Mouse (Mus musculus): ENCODE data around the gene Notch4. TPM values are rescaled to one million over a fixed set of nuclear protein-coding genes. Genes with fewer than 3 reads are reported as not detected.

Gene Notch4
- total RNA-seq, 1 experiment: 14.0 TPM

DNA sequence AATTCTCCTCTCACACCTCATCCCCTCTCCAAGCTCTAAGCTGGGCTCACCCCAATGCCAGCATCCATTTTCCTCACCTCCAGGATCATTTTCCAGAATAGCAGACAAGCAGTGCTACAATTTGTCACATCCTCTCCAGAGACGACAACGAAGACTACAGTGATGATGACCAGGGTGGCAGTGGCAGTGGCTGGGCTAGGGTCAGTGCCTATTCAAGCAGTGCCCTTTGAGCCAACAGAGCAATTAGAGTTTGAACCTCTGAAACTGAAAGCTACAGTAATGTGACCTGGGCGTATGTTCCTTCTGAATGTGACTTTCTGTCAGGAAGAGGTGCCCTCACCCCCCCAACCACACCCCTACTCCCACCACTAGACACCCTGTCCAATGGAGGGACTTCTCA, 14.9 kb upstream of the Notch4 start:
- no peaks in the 10 kb centered on the region for H3K9me3 ChIP-seq (ENCODE audit: control insufficient read depth, insufficient read depth, low read depth, low read length)
- no peak for DNase-seq (ENCODE audit: low read depth, low spot score)
- in situ Hi-C loops (cut with MboI; ENCODE audit: low sequenced_read_pairs in 2 of 2, unreplicated experiment in 2 of 2): no loop called here
- TF ChIP-seq MAFK (IDR thresholded peaks at IDR 0.05; ENCODE audit: insufficient read depth, low read depth, low read length): no peak
- TF ChIP-seq ZNF384 (IDR thresholded peaks at IDR 0.05; ENCODE audit: low read depth, low read length): no peak
- no peak for TF ChIP-seq HCFC1 (IDR thresholded peaks at IDR 0.05; ENCODE audit: borderline replicate concordance, insufficient read depth, low read length)
- TF ChIP-seq CHD2 (IDR thresholded peaks at IDR 0.05; ENCODE audit: low read depth, low read length): no peak
- H3K4me3 ChIP-seq (ENCODE audit: insufficient read depth in 1 of 2, low read depth in 1 of 2, low read length in 2 of 2, poor library complexity in 1 of 2, severe bottlenecking in 1 of 2): no peak overlapping the region
- no peak overlapping the region for H3K27ac ChIP-seq (ENCODE audit: insufficient read depth, low read depth, low read length, poor library complexity, severe bottlenecking)
- H3K9ac ChIP-seq (ENCODE audit: insufficient read depth, low read depth, low read length, poor library complexity, severe bottlenecking): no peak overlapping the region
- H3K36me3 ChIP-seq (ENCODE audit: control insufficient read depth, insufficient read depth, low read length, poor library complexity, severe bottlenecking): peaks cover 2% of the 10 kb centered on the region; the same call in 1 of the 2 replicates
- H3K4me1 ChIP-seq (ENCODE audit: control insufficient read depth in 2 of 2, insufficient read depth in 2 of 2, low read length in 2 of 2, poor library complexity in 1 of 2): no peaks in the 10 kb centered on the region

- DNase-seq (ENCODE audit: low read depth, low spot score): no peak
- Histone ChIP-seq H3K9me3 (ENCODE audit: control insufficient read depth, insufficient read depth, low read depth, low read length) (no peaks in the 10 kb centered on the region), H3K27ac (ENCODE audit: insufficient read depth, low read depth, low read length, poor library complexity, severe bottlenecking) (no peak overlapping the region), H3K36me3 (ENCODE audit: control insufficient read depth, insufficient read depth, low read length, poor library complexity, severe bottlenecking) (peaks cover 2% of the 10 kb centered on the region; the same call in 1 of the 2 replicates), H3K4me1 (ENCODE audit: control insufficient read depth in 2 of 2, insufficient read depth in 2 of 2, low read length in 2 of 2, poor library complexity in 1 of 2) (no peaks in the 10 kb centered on the region), H3K4me3 (ENCODE audit: insufficient read depth in 1 of 2, low read depth in 1 of 2, low read length in 2 of 2, poor library complexity in 1 of 2, severe bottlenecking in 1 of 2) (no peak overlapping the region), H3K9ac (ENCODE audit: insufficient read depth, low read depth, low read length, poor library complexity, severe bottlenecking) (no peak overlapping the region)
- no peak for TF ChIP-seq ZC3H11A (IDR thresholded peaks at IDR 0.05; ENCODE audit: borderline replicate concordance, low read depth, low read length)
- in situ Hi-C loops (cut with MboI; ENCODE audit: low sequenced_read_pairs in 2 of 2, unreplicated experiment in 2 of 2): no loop called here
Measured at GRCm38 (mm10) chr17:34549843-34550242, 14.2 kb upstream of the Notch4 start.

- H3K4me3 ChIP-seq (ENCODE audit: insufficient read depth in 1 of 2, low read depth in 1 of 2, low read length in 2 of 2, poor library complexity in 1 of 2, severe bottlenecking in 1 of 2): no peak overlapping the region
- H3K9ac ChIP-seq (ENCODE audit: insufficient read depth, low read depth, low read length, poor library complexity, severe bottlenecking): no peak overlapping the region
- no peaks in the 10 kb centered on the region for H3K9me3 ChIP-seq (ENCODE audit: control insufficient read depth, insufficient read depth, low read depth, low read length)
- TF ChIP-seq HCFC1 (IDR thresholded peaks at IDR 0.05; ENCODE audit: borderline replicate concordance, insufficient read depth, low read length) (no peak), MAFK (IDR thresholded peaks at IDR 0.05; ENCODE audit: insufficient read depth, low read depth, low read length) (no peak), ZNF384 (IDR thresholded peaks at IDR 0.05; ENCODE audit: low read depth, low read length) (no peak), CHD2 (IDR thresholded peaks at IDR 0.05; ENCODE audit: low read depth, low read length) (no peak), ZC3H11A (IDR thresholded peaks at IDR 0.05; ENCODE audit: borderline replicate concordance, low read depth, low read length) (no peak)
- in situ Hi-C loops (cut with MboI; ENCODE audit: low sequenced_read_pairs in 2 of 2, unreplicated experiment in 2 of 2): no loop called here
- no peak overlapping the region for H3K27ac ChIP-seq (ENCODE audit: insufficient read depth, low read depth, low read length, poor library complexity, severe bottlenecking)
- peaks cover 0 to 2% of the 10 kb centered on the region in 2 experiments; a peak in 1 of 4 replicates for H3K4me1 ChIP-seq (ENCODE audit: control insufficient read depth in 2 of 2, insufficient read depth in 2 of 2, low read length in 2 of 2, poor library complexity in 1 of 2)
- DNase-seq (ENCODE audit: low read depth, low spot score): peak; percentile 65
- no peaks in the 10 kb centered on the region for H3K36me3 ChIP-seq (ENCODE audit: control insufficient read depth, insufficient read depth, low read length, poor library complexity, severe bottlenecking)
Measured at GRCm38 (mm10) chr17:34555483-34555882, 8.6 kb upstream of the Notch4 start.

- in situ Hi-C loops (cut with MboI; ENCODE audit: low sequenced_read_pairs in 2 of 2, unreplicated experiment in 2 of 2): no loop called here
- H3K4me3 ChIP-seq (ENCODE audit: insufficient read depth in 1 of 2, low read depth in 1 of 2, low read length in 2 of 2, poor library complexity in 1 of 2, severe bottlenecking in 1 of 2): no peak overlapping the region
- H3K27ac ChIP-seq (ENCODE audit: insufficient read depth, low read depth, low read length, poor library complexity, severe bottlenecking): no peak overlapping the region
- TF ChIP-seq ZC3H11A (IDR thresholded peaks at IDR 0.05; ENCODE audit: borderline replicate concordance, low read depth, low read length) (no peak), MAFK (IDR thresholded peaks at IDR 0.05; ENCODE audit: insufficient read depth, low read depth, low read length) (no peak), CHD2 (IDR thresholded peaks at IDR 0.05; ENCODE audit: low read depth, low read length) (no peak), ZNF384 (IDR thresholded peaks at IDR 0.05; ENCODE audit: low read depth, low read length) (no peak), HCFC1 (IDR thresholded peaks at IDR 0.05; ENCODE audit: borderline replicate concordance, insufficient read depth, low read length) (no peak)
- H3K9me3 ChIP-seq (ENCODE audit: control insufficient read depth, insufficient read depth, low read depth, low read length): no peaks in the 10 kb centered on the region
- no peak overlapping the region for H3K9ac ChIP-seq (ENCODE audit: insufficient read depth, low read depth, low read length, poor library complexity, severe bottlenecking)
- DNase-seq (ENCODE audit: low read depth, low spot score): no peak
- peaks cover 1 to 8% of the 10 kb centered on the region in 2 experiments for H3K4me1 ChIP-seq (ENCODE audit: control insufficient read depth in 2 of 2, insufficient read depth in 2 of 2, low read length in 2 of 2, poor library complexity in 1 of 2)
- no peaks in the 10 kb centered on the region for H3K36me3 ChIP-seq (ENCODE audit: control insufficient read depth, insufficient read depth, low read length, poor library complexity, severe bottlenecking)
Measured at GRCm38 (mm10) chr17:34556406-34556805, 7.7 kb upstream of the Notch4 start.

GRCm38 (mm10) chr17:34557411-34557810, 6.7 kb upstream of the Notch4 start:
- in situ Hi-C loops (cut with MboI; ENCODE audit: low sequenced_read_pairs in 2 of 2, unreplicated experiment in 2 of 2): no loop called here
- TF ChIP-seq ZC3H11A (IDR thresholded peaks at IDR 0.05; ENCODE audit: borderline replicate concordance, low read depth, low read length) (no peak), HCFC1 (IDR thresholded peaks at IDR 0.05; ENCODE audit: borderline replicate concordance, insufficient read depth, low read length) (no peak), MAFK (IDR thresholded peaks at IDR 0.05; ENCODE audit: insufficient read depth, low read depth, low read length) (no peak), CHD2 (IDR thresholded peaks at IDR 0.05; ENCODE audit: low read depth, low read length) (no peak), ZNF384 (IDR thresholded peaks at IDR 0.05; ENCODE audit: low read depth, low read length) (no peak)
- Histone ChIP-seq H3K9me3 (ENCODE audit: control insufficient read depth, insufficient read depth, low read depth, low read length) (no peaks in the 10 kb centered on the region), H3K4me3 (ENCODE audit: insufficient read depth in 1 of 2, low read depth in 1 of 2, low read length in 2 of 2, poor library complexity in 1 of 2, severe bottlenecking in 1 of 2) (no peak overlapping the region), H3K27ac (ENCODE audit: insufficient read depth, low read depth, low read length, poor library complexity, severe bottlenecking) (no peak overlapping the region), H3K4me1 (ENCODE audit: control insufficient read depth in 2 of 2, insufficient read depth in 2 of 2, low read length in 2 of 2, poor library complexity in 1 of 2) (peaks cover 7 to 14% of the 10 kb centered on the region in 2 experiments), H3K36me3 (ENCODE audit: control insufficient read depth, insufficient read depth, low read length, poor library complexity, severe bottlenecking) (no peaks in the 10 kb centered on the region), H3K9ac (ENCODE audit: insufficient read depth, low read depth, low read length, poor library complexity, severe bottlenecking) (no peak overlapping the region)
- DNase-seq (ENCODE audit: low read depth, low spot score): no peak
